Mouse (Mus musculus): Measurements from ENCODE around the gene Ascl5.

DNA sequence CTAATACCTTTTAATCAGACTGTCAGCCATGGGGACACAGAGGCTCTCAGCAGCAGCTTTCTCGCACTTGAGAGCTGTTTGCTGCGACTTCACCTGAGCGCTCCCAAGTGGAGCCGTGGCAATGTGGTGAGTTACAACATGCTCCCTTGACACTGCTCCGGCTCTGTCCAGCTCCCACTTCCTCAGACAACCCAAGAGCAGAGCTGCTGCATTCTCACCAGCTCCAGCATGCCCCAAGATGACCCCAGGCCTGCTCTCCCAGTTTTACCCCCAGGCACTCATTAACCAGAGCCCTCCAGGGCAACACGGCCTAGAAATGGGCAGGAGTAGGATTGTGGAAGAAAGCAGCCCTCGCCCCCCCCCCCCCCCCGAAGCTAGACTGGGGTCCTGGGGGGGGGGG is 18.9 kb upstream of the Ascl5 start:
- no peak for TF ChIP-seq POLR2A (IDR thresholded peaks at IDR 0.05; ENCODE audit: insufficient read length, low read depth)
- TF ChIP-seq USF1 (IDR thresholded peaks at IDR 0.05; ENCODE audit: low read depth) = no peak

Data from myocyte (in vitro differentiated cells).